Mouse (Mus musculus) liver, embryonic 11.5 days (tissue): ENCODE results near the gene Zcchc2. TPM values are rescaled to one million over a fixed set of nuclear protein-coding genes. Genes with fewer than 3 reads are reported as not detected.

ENCODE experiments used
- ATAC-seq: fragments of 200-750 bp; cut with Nextera tagmentation; replicated peaks from 2 replicates; pipeline ENCODE4 v1.8.0; 2017; ENCODE audit warnings: moderate number of reproducible peaks, mild to moderate bottlenecking, moderate TSS enrichment, moderate library complexity; ENCODE audit not compliant: low FRiP score
- DNase-seq: peaks from one replicate; pipeline ENCODE4 v3.0.0-alpha.2; 2017; ENCODE audit warnings: low spot score
- H3K27ac ChIP-seq: fragments of 300-500 bp; sonication (generic); 2 replicates; pipeline ENCODE4 v1.5.1; 2014; ENCODE audit warnings: mild to moderate bottlenecking, low read depth, low read length, control low read depth
- H3K27me3 ChIP-seq: fragments of 300-500 bp; sonication (generic); replicated peaks from 2 replicates; pipeline ENCODE4 v1.6.1; 2014; ENCODE audit warnings: low read length, mixed read lengths; ENCODE audit not compliant: control insufficient read depth, insufficient read depth
- H3K36me3 ChIP-seq: fragments of 300-500 bp; sonication (generic); 2 replicates; pipeline ENCODE4 v1.6.1; 2014; ENCODE audit warnings: mild to moderate bottlenecking, low read length, moderate library complexity, mixed read lengths; ENCODE audit not compliant: control insufficient read depth, insufficient read depth
- H3K4me1 ChIP-seq: fragments of 300-500 bp; sonication (generic); replicated peaks from 2 replicates; pipeline ENCODE4 v1.6.1; 2014; ENCODE audit warnings: low read length, mixed read lengths; ENCODE audit not compliant: control insufficient read depth, insufficient read depth
- H3K4me2 ChIP-seq: fragments of 300-500 bp; sonication (generic); 2 replicates; pipeline ENCODE4 v1.6.1; 2014; ENCODE audit warnings: mild to moderate bottlenecking, control low read depth, moderate library complexity
- H3K4me3 ChIP-seq: fragments of 300-500 bp; sonication (generic); 2 replicates; pipeline ENCODE4 v1.5.1; 2014; ENCODE audit warnings: low read depth, low read length, control low read depth
- H3K9ac ChIP-seq: fragments of 300-500 bp; sonication (generic); 2 replicates; pipeline ENCODE4 v1.6.1; 2014; ENCODE audit warnings: low read depth, low read length, control low read depth
- H3K9me3 ChIP-seq: fragments of 300-500 bp; sonication (generic); 2 replicates; pipeline ENCODE4 v1.6.1; 2016; ENCODE audit warnings: low read length, inconsistent platforms, mixed read lengths; ENCODE audit not compliant: control insufficient read depth
- WGBS: fragments of 180-500 bp; shearing (Covaris S2); extraction: QIAGEN DNeasy Blood & Tissue Kit; methylation state at CpG from one replicate; pipeline ENCODE4 v1.1.7; 2014; 5-methylcytosine and 5-hydroxymethylcytosine counted together
- polyA plus RNA-seq: library from polyadenylated mRNA; unstranded; fragments of >200 nt; fragmentation: Nextera tagmentation; extraction: Ambion mirVana; gene quantifications from 2 replicates; pipeline ENCODE4 v1.2.1, GENCODE M21; 2014

Gene Zcchc2
- polyA plus RNA-seq, 1 experiment from 2014 or later = 3.4 TPM

- Histone ChIP-seq H3K36me3 (no peaks in the 10 kb centered on the region), H3K4me2 (no peak overlapping the region), H3K4me3 (no peak overlapping the region), H3K27me3 (no peaks in the 10 kb centered on the region), H3K4me1 (0 out of 2 replicates have a peak, but pooled peaks cover 2% of the 10 kb centered on the region), H3K9ac (no peak overlapping the region), H3K27ac (no peak overlapping the region), H3K9me3 (no peaks in the 10 kb centered on the region)
- WGBS = 47% methylated on average over 7 of the region's 7 CpGs
- ATAC-seq = no peak
- DNase-seq = peak; percentile 16
Measured at GRCm38 (mm10) chr1:106069867-106070543, 79.8 kb downstream of the Zcchc2 start.

GRCm38 (mm10) chr1:106070814-106071213 is 80.6 kb downstream of the Zcchc2 start:
- Histone ChIP-seq H3K9ac (no peak overlapping the region), H3K27me3 (no peaks in the 10 kb centered on the region), H3K36me3 (no peaks in the 10 kb centered on the region), H3K4me3 (no peak overlapping the region), H3K4me2 (no peak overlapping the region), H3K4me1 (0 out of 2 replicates have a peak, but pooled peaks cover 2% of the 10 kb centered on the region), H3K27ac (no peak overlapping the region), H3K9me3 (no peaks in the 10 kb centered on the region)
- WGBS = 60% methylated on average over 4 of the region's 4 CpGs
- DNase-seq (no peak), ATAC-seq (no peak)

DNA sequence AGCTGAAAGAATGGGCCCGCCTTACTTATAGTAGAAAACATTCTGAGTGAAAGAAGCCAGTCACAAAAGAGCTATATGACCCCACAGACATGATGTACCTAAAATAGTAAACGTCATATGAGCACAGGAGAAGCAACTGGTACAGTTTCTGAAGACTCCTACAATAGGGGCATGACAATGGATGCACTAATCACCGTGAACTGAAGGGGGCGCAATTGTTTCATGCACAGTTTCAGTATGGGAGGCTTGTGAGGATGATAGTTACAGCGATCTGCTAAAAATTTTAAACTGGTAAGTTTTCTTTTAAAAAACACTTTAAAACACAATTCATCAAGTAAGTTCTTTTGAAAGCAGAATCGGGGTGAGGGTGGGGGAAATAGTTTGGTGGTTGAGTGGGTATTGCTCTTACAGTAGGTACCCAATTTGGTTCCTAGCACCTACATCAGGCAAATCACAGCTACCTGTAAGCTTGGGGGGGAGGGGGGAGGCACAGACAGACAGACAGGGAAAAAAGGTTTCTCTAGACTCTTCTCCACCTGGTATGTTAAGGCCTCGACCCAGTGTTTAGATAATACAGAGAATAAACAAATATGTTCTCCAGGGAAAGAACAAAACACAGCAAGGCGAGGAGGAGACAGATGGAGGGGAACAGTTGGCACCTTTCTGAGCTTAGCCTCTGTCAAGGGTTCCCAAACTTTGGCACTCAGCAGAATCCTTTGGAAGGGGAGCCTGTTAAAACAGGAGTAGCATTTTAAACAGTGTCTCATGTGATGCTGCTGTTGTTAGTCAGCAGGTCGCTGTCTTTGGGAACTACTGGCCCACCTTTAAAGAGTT is 81.2 kb downstream of the Zcchc2 start:
- H3K4me3 ChIP-seq = no peak overlapping the region
- 17% methylated on average over 9 of the region's 9 CpGs for WGBS
- H3K4me2 ChIP-seq = no peak overlapping the region
- no peaks in the 10 kb centered on the region for H3K9me3 ChIP-seq
- no peaks in the 10 kb centered on the region for H3K36me3 ChIP-seq
- no peak overlapping the region for H3K27ac ChIP-seq
- DNase-seq = peak; percentile 46
- 0 out of 2 replicates have a peak, but pooled peaks cover 2% of the 10 kb centered on the region for H3K4me1 ChIP-seq
- H3K9ac ChIP-seq = no peak overlapping the region
- 0 out of 2 replicates have a peak, but pooled peaks have one; percentile 49 for ATAC-seq
- no peaks in the 10 kb centered on the region for H3K27me3 ChIP-seq

DNA sequence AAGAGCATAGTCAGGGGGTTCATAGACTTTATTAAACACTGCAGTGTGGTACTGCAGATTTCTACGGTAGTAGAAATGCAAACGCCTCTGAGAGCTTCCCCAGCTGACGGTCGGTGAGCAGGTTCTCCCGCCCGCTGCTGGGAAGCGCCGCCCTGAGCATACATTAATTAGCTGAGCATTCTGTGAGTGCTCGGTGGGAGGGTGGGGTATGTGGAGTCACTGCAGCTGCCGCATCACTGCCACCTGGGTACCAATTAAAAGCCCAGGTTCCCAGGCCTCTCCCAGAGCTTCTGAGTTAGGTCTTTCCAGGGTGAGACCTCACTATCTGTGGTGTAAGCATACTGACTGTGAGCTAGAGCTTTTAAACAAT is 81.8 kb downstream of the Zcchc2 start:
- Histone ChIP-seq H3K27me3 (no peaks in the 10 kb centered on the region), H3K9ac (no peak overlapping the region)
- ATAC-seq = no peak; the same call in 1 of the 2 replicates

DNA sequence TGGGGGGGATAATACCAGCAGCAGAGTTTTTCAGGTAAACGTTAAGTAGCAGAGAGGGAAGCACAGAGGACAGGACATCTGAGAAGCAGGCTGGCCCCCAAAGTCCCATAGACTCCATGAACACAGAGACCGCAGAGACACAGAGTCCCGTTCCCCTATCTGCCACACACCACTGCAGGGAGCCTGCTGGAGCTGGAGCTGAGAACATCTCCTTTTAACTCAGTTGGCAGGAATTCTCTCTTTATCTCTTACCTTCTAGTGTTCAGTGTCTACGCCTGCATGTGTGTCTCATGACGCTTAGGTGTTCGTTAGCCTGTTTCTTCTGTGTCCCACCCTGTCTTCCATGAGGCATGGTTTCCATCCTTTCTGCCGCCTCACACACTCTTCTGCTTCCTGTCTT is 83.0 kb downstream of the Zcchc2 start:
- Histone ChIP-seq H3K4me1 (0 out of 2 replicates have a peak, but pooled peaks cover 2% of the 10 kb centered on the region), H3K9ac (no peak overlapping the region), H3K9me3 (no peaks in the 10 kb centered on the region), H3K4me3 (no peak overlapping the region), H3K36me3 (no peaks in the 10 kb centered on the region), H3K27me3 (no peaks in the 10 kb centered on the region), H3K4me2 (no peak overlapping the region), H3K27ac (no peak overlapping the region)
- WGBS = 77% methylated on average over 7 of the region's 7 CpGs
- ATAC-seq = no peak
- no peak for DNase-seq

More for the DNA sequence above, 81.8 kb downstream of the Zcchc2 start:
- Histone ChIP-seq H3K27ac (no peak overlapping the region), H3K4me2 (no peak overlapping the region), H3K9me3 (no peaks in the 10 kb centered on the region), H3K4me1 (0 out of 2 replicates have a peak, but pooled peaks cover 2% of the 10 kb centered on the region), H3K4me3 (no peak overlapping the region), H3K36me3 (no peaks in the 10 kb centered on the region)
- no peak for DNase-seq
- 6% methylated on average over 10 of the region's 10 CpGs for WGBS

DNA sequence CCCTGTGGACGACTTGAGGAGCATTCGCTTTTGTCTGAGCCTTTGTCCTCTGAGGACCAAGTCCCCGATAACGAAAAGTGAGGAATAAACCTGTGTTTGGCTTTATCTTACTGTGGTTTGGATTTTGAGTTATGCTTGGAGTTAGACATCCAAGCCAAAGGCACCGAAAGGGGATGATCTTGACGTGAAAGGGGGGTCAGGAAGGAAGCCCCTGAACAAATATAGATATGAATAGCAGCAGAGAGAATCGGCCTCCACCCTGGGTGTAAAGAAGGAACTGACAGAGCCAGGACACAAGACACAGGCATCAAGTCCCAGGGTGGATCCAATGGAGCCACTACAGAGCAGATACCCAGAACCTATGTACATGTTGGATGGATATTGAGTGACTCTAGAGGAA is 83.9 kb downstream of the Zcchc2 start:
- H3K36me3 ChIP-seq = no peaks in the 10 kb centered on the region
- H3K4me3 ChIP-seq = no peak overlapping the region
- H3K9ac ChIP-seq = no peak overlapping the region
- H3K4me1 ChIP-seq = 0 out of 2 replicates have a peak, but pooled peaks cover 2% of the 10 kb centered on the region
- ATAC-seq (no peak), DNase-seq (peak; percentile 26)
- H3K9me3 ChIP-seq = no peaks in the 10 kb centered on the region
- 56% methylated on average over 7 of the region's 7 CpGs for WGBS
- no peak overlapping the region for H3K27ac ChIP-seq
- H3K27me3 ChIP-seq = no peaks in the 10 kb centered on the region
- no peak overlapping the region for H3K4me2 ChIP-seq

GRCm38 (mm10) chr1:106074656-106075055 is 84.5 kb downstream of the Zcchc2 start:
- WGBS = 85% methylated on average over 5 of the region's 5 CpGs
- ATAC-seq = no peak
- Histone ChIP-seq H3K4me2 (no peak overlapping the region), H3K27ac (no peak overlapping the region), H3K36me3 (no peaks in the 10 kb centered on the region), H3K9me3 (no peaks in the 10 kb centered on the region), H3K4me3 (no peak overlapping the region), H3K9ac (no peak overlapping the region), H3K27me3 (no peaks in the 10 kb centered on the region), H3K4me1 (0 out of 2 replicates have a peak, but pooled peaks cover 2% of the 10 kb centered on the region)
- peak; percentile 15 for DNase-seq

- Histone ChIP-seq H3K9me3 (no peaks in the 10 kb centered on the region), H3K9ac (no peak overlapping the region), H3K4me3 (no peak overlapping the region), H3K4me2 (no peak overlapping the region), H3K27me3 (no peaks in the 10 kb centered on the region), H3K27ac (no peak overlapping the region), H3K4me1 (0 out of 2 replicates have a peak, but pooled peaks cover 1% of the 10 kb centered on the region), H3K36me3 (no peaks in the 10 kb centered on the region)
- WGBS = 67% methylated on average over 3 of the region's 3 CpGs
- ATAC-seq = no peak
- no peak for DNase-seq
Measured at GRCm38 (mm10) chr1:106076641-106077040, 86.4 kb downstream of the Zcchc2 start.
